Mouse (Mus musculus) MEL (cell line): Measurements from ENCODE around the gene Cyp26b1.

ENCODE experiments used
- CTCF ChIP-seq, 3 experiments: IDR thresholded peaks in 2 of 3; conservative IDR thresholded peaks in 1 of 3; 2 replicates each; pipeline ENCODE4 v1.5.1; 2011 to 2012; ENCODE audit warnings: low read length in 3 of 3, low read depth in 2 of 3, mild to moderate bottlenecking in 2 of 3, improper control_type of control experiment in 1 of 3, inconsistent platforms in 1 of 3, mixed read lengths in 1 of 3, moderate library complexity in 1 of 3; ENCODE audit not compliant: control insufficient read depth in 1 of 3, insufficient read depth in 1 of 3, poor library complexity in 1 of 3, severe bottlenecking in 1 of 3
- E2F4 ChIP-seq: IDR thresholded peaks from 2 replicates; pipeline ENCODE4 v1.6.1; 2011; ENCODE audit warnings: low read depth, low read length, improper control_type of control experiment, borderline replicate concordance
- EP300 ChIP-seq, 2 experiments: IDR thresholded peaks; 2 replicates each; pipeline ENCODE4 v1.6.1; 2011; ENCODE audit warnings: improper control_type of control experiment in 2 of 2, low read length in 2 of 2, low read depth in 1 of 2, mild to moderate bottlenecking in 1 of 2
- ETS1 ChIP-seq: IDR thresholded peaks from 2 replicates; pipeline ENCODE4 v1.6.1; 2012; ENCODE audit warnings: low read depth, mild to moderate bottlenecking, inconsistent platforms, low read length, improper control_type of control experiment, moderate library complexity
- GABPA ChIP-seq: IDR thresholded peaks from 2 replicates; pipeline ENCODE4 v1.6.1; 2012; ENCODE audit warnings: low read depth, mild to moderate bottlenecking, inconsistent platforms, low read length, improper control_type of control experiment, moderate library complexity
- GATA1 ChIP-seq: IDR thresholded peaks from 2 replicates; pipeline ENCODE4 v1.6.1; 2011; ENCODE audit warnings: low read depth, low read length, improper control_type of control experiment
- JUND ChIP-seq: IDR thresholded peaks from 2 replicates; pipeline ENCODE4 v1.6.1; 2011; ENCODE audit warnings: low read depth, mild to moderate bottlenecking, improper control_type of control experiment, low read length
- MAX ChIP-seq: IDR thresholded peaks from 2 replicates; pipeline ENCODE4 v1.6.1; 2011; ENCODE audit warnings: low read length, improper control_type of control experiment
- NRF1 ChIP-seq: IDR thresholded peaks from 2 replicates; pipeline ENCODE4 v1.6.1; 2014; ENCODE audit warnings: low read depth, mild to moderate bottlenecking, inconsistent platforms, low read length, improper control_type of control experiment, moderate library complexity; ENCODE audit not compliant: poor library complexity, insufficient read depth, severe bottlenecking
- POLR2A ChIP-seq, 2 experiments: IDR thresholded peaks; 2 replicates each; pipeline ENCODE4 v1.6.1; 2011 to 2012; ENCODE audit warnings: low read length in 2 of 2, mild to moderate bottlenecking in 2 of 2, control low read depth in 1 of 2, improper control_type of control experiment in 1 of 2, low read depth in 1 of 2, moderate library complexity in 1 of 2; ENCODE audit not compliant: control insufficient read depth in 1 of 2, insufficient read depth in 1 of 2, poor library complexity in 1 of 2
- RCOR1 ChIP-seq: IDR thresholded peaks from 2 replicates; pipeline ENCODE4 v1.6.1; 2012; ENCODE audit warnings: low read depth, mild to moderate bottlenecking, inconsistent platforms, low read length, improper control_type of control experiment
- TAL1 ChIP-seq: IDR thresholded peaks from 2 replicates; pipeline ENCODE4 v1.6.1; 2012; ENCODE audit warnings: mild to moderate bottlenecking, inconsistent platforms, low read length, moderate library complexity, mixed read lengths
- TCF12 ChIP-seq: IDR thresholded peaks from 2 replicates; pipeline ENCODE4 v1.6.1; 2014; ENCODE audit warnings: low read depth, mild to moderate bottlenecking, inconsistent platforms, low read length, improper control_type of control experiment, moderate library complexity

DNA sequence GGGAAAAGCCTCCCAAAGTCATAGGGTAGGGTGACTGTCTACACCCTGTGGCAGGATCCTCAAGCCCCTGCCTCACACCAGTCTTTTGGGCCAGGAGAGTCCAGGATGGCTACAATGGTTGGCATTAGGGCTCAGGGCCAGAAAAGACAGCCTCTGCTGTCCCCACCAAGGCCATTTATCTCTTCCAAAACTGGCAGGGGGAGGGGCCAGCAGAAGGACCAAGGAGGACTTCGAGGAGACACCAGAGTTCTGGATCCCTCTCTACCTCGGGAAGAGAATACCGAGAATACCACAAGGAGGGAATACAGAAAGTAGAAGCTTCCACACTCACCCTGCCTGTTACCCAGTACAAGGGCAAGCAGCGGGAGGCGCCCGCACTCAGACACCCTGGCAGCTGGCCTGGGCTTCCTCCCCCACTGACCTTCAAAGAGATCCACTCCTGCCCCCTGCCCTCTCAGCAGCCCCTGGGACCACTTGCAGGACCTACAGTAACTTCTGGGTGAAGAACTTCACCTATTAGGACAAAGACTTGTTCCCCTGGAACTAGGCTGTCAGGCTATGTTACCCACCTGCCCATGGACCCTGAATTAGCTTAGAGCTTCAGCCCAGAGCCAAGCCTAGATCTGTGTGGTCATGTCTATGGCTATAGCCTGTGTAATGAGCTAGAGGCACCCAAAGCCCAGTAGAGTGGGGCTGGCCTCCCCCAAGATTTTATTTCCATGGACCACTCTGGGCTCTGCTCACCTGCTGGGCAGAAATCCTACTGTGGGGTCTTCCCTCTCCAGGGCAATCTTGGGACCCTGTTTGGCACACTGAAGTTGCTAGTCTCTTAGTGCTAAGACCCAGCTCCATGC lies 12.5 kb downstream of the Cyp26b1 start:
- TF ChIP-seq MAX (no peak), POLR2A (IDR thresholded peaks at IDR 0.05; ENCODE audit: control insufficient read depth in 1 of 2, insufficient read depth in 1 of 2, low read depth in 1 of 2, low read length in 2 of 2, poor library complexity in 1 of 2) (no peak), TCF12 (no peak), EP300 (IDR thresholded peaks at IDR 0.05; ENCODE audit: low read depth in 1 of 2, low read length in 2 of 2) (no peak), CTCF (IDR thresholded peaks at IDR 0.05 in 2 of 3, conservative IDR thresholded peaks at IDR 0.05 in 1 of 3; ENCODE audit: control insufficient read depth in 1 of 3, insufficient read depth in 1 of 3, low read depth in 2 of 3, low read length in 3 of 3, poor library complexity in 1 of 3, severe bottlenecking in 1 of 3) (no peak), E2F4 (no peak), NRF1 (no peak), GATA1 (no peak), JUND (no peak), RCOR1 (no peak), GABPA (no peak), ETS1 (no peak), TAL1 (no peak)
